Mouse (Mus musculus): ENCODE measurements around the gene Oas1g. TPM values are rescaled to one million over a fixed set of nuclear protein-coding genes. Genes with fewer than 3 reads are reported as not detected.
"Not testable (repeated sequence)": the region's sequence is repeated elsewhere in the genome, so short reads cannot be mapped to it uniquely, and the experiment has no call there.

Oas1g gene
- polyA plus RNA-seq, 1 experiment from 2014 or later = 0.12 TPM

DNA sequence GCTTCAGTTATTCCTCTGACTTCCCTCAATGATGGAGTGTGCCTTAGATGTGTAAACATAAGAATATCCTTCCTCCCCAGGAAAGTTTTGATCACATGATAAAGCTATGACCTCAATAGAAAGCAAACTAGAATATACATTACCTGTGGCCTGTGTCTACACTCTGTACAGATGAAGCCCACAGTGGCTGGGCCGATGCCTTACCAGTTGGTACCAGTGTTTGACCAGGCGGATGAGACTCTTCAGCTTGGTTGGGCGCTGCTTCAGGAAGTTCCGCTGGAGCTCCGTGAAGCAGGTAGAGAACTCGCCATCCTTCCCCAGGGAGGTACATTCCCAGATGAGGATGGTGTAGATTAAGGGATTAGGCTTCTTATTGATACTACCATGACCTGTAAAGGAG, 5.7 kb downstream of the Oas1g start:
- 91% methylated on average over 6 of the region's 6 CpGs for WGBS
- H3K4me2 ChIP-seq; H3K4me1 ChIP-seq; H3K27ac ChIP-seq; H3K36me3 ChIP-seq (ENCODE audit: poor library complexity, severe bottlenecking); H3K4me3 ChIP-seq; H3K27me3 ChIP-seq; H3K9ac ChIP-seq; H3K9me3 ChIP-seq (replicated peaks); ATAC-seq: not testable (repeated sequence)

GRCm38 (mm10) chr5:120878803-120879202, 8.6 kb downstream of the Oas1g start:
- H3K9ac ChIP-seq; H3K4me2 ChIP-seq; H3K9me3 ChIP-seq (replicated peaks); ATAC-seq; H3K27me3 ChIP-seq; H3K4me1 ChIP-seq; H3K27ac ChIP-seq; H3K36me3 ChIP-seq (ENCODE audit: poor library complexity, severe bottlenecking); H3K4me3 ChIP-seq: not testable (repeated sequence)
- 72% methylated on average over 2 of the region's 2 CpGs for WGBS

GRCm38 (mm10) chr5:120877407-120877806, 10.0 kb downstream of the Oas1g start:
- H3K27me3 ChIP-seq, ATAC-seq, H3K27ac ChIP-seq: not testable (repeated sequence)

GRCm38 (mm10) chr5:120876839-120877238, 10.6 kb downstream of the Oas1g start:
- WGBS = 81% methylated on average over 2 of the region's 3 CpGs
- H3K27me3 ChIP-seq; H3K9me3 ChIP-seq (replicated peaks); ATAC-seq; H3K4me2 ChIP-seq; H3K27ac ChIP-seq; H3K4me1 ChIP-seq; H3K9ac ChIP-seq; H3K4me3 ChIP-seq; H3K36me3 ChIP-seq (ENCODE audit: poor library complexity, severe bottlenecking): not testable (repeated sequence)

More at GRCm38 (mm10) chr5:120877407-120877806, 10.0 kb downstream of the Oas1g start:
- not testable (repeated sequence) for H3K4me3 ChIP-seq; H3K4me2 ChIP-seq; H3K9me3 ChIP-seq (replicated peaks); H3K4me1 ChIP-seq; H3K36me3 ChIP-seq (ENCODE audit: poor library complexity, severe bottlenecking); H3K9ac ChIP-seq
- WGBS = 69% methylated on average over 2 of the region's 2 CpGs

- H3K4me3 ChIP-seq = no peak overlapping the region
- H3K27ac ChIP-seq = no peak overlapping the region
- H3K9me3 ChIP-seq (replicated peaks) = 0 out of 2 replicates have a peak, but pooled peaks cover 5% of the 10 kb centered on the region
- no peaks in the 10 kb centered on the region for H3K36me3 ChIP-seq (ENCODE audit: poor library complexity, severe bottlenecking)
- 66% methylated on average over 2 of the region's 2 CpGs for WGBS
- no peaks in the 10 kb centered on the region for H3K4me1 ChIP-seq
- ATAC-seq = no peak
- H3K4me2 ChIP-seq = no peak overlapping the region
- H3K9ac ChIP-seq = no peak overlapping the region
- no peaks in the 10 kb centered on the region for H3K27me3 ChIP-seq
Measured at GRCm38 (mm10) chr5:120871469-120871868, 15.9 kb downstream of the Oas1g start.

GRCm38 (mm10) chr5:120870782-120871181, 16.6 kb downstream of the Oas1g start:
- Histone ChIP-seq H3K9ac (no peak overlapping the region), H3K27me3 (no peaks in the 10 kb centered on the region), H3K9me3 (replicated peaks) (0 out of 2 replicates have a peak, but pooled peaks cover 5% of the 10 kb centered on the region), H3K4me3 (no peak overlapping the region), H3K36me3 (ENCODE audit: poor library complexity, severe bottlenecking) (no peaks in the 10 kb centered on the region), H3K4me2 (no peak overlapping the region), H3K4me1 (no peaks in the 10 kb centered on the region), H3K27ac (no peak overlapping the region)
- no peak for ATAC-seq
- WGBS = 75% methylated on average over 7 of the region's 7 CpGs

DNA sequence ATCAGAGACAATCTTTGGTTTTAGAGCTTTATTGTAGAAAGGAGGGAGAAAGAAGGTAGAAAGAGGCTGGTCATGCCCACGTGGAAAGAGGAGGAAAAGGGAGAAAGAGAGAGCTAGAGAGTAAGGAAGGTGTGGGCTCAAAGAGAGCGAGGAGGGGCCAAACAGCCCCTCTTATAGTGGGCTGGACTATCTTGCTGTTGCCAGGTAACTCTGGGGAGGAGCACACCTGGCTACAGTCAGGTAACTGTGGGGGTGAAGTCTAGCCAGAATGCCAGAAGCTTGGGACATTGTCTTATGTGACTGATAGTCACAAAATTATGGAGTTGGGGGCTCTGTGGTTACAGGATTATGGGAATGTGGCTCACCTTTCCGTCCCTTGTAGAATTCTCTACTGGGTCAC, 17.3 kb downstream of the Oas1g start:
- H3K9me3 ChIP-seq (replicated peaks) = 0 out of 2 replicates have a peak, but pooled peaks cover 5% of the 10 kb centered on the region
- 59% methylated on average over 3 of the region's 3 CpGs for WGBS
- no peak overlapping the region for H3K9ac ChIP-seq
- H3K36me3 ChIP-seq (ENCODE audit: poor library complexity, severe bottlenecking) = no peaks in the 10 kb centered on the region
- no peak overlapping the region for H3K27ac ChIP-seq
- no peaks in the 10 kb centered on the region for H3K4me1 ChIP-seq
- H3K4me3 ChIP-seq = no peak overlapping the region
- H3K27me3 ChIP-seq = no peaks in the 10 kb centered on the region
- H3K4me2 ChIP-seq = no peak overlapping the region
- ATAC-seq = no peak

DNA sequence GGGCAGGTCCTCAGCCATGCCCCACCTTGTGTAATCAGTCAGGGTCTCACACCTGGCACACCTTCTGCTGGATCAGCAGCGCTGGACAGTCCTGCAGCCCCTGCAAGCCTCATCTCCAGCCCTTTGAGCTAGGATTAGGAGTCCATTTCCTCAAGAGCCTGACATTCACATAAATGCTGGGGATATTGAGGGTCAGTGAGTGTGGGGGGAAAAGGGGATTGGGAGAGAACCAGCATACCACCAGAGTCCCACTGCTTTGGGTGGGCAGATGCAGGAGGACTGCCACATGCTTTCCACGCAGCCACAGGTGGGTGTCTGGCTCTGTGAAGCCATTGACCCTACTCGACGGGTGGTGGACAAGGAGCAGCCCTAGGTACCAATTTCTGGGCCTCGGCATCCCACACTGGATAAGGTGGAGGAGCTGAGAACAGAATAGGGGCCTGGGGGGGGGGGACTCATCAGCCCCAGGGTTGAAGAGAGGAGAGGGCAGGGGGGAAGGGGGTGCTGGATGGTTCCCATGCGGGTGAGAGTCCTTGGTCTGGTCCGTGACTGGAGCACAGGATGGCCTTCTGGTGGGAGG, 17.9 kb downstream of the Oas1g start:
- no peaks in the 10 kb centered on the region for H3K27me3 ChIP-seq
- WGBS = 87% methylated on average over 7 of the region's 7 CpGs
- no peak overlapping the region for H3K9ac ChIP-seq
- no peaks in the 10 kb centered on the region for H3K4me1 ChIP-seq
- H3K9me3 ChIP-seq (replicated peaks) = 0 out of 2 replicates have a peak, but pooled peaks cover 5% of the 10 kb centered on the region
- H3K4me3 ChIP-seq = no peak overlapping the region
- ATAC-seq = no peak
- H3K4me2 ChIP-seq = no peak overlapping the region
- H3K36me3 ChIP-seq (ENCODE audit: poor library complexity, severe bottlenecking) = no peaks in the 10 kb centered on the region
- H3K27ac ChIP-seq = no peak overlapping the region

DNA sequence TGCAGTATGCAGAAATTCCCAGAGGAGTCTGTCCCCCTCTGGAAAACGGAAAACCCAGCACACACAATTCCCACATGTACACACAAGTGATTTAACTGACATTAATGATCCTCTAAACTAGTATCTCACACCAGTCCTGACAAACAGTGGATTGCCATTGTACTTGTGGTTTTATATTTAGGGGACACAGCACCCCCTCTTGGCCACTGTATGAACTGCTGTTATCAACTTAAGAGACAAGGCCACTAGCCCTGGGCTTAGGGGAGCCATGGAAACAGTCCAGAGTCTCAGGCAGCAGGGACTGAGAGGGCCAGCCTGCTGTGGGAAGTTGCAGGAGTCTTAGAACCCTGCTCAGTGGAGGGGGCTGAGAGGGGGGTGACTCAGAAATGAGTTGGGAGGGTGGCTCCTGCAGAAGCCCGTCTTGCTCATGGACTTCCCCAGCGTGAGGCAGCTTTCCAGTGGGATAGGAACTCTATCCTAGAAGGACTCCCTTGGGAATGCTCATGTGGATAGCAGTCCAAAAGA, 22.0 kb downstream of the Oas1g start:
- Histone ChIP-seq H3K4me1 (no peaks in the 10 kb centered on the region), H3K36me3 (ENCODE audit: poor library complexity, severe bottlenecking) (no peaks in the 10 kb centered on the region), H3K27ac (no peak overlapping the region), H3K9me3 (replicated peaks) (0 out of 2 replicates have a peak, but pooled peaks cover 5% of the 10 kb centered on the region), H3K4me3 (no peak overlapping the region), H3K9ac (no peak overlapping the region), H3K4me2 (no peak overlapping the region), H3K27me3 (no peaks in the 10 kb centered on the region)
- ATAC-seq = no peak
- WGBS = 63% methylated on average over 3 of the region's 3 CpGs

DNA sequence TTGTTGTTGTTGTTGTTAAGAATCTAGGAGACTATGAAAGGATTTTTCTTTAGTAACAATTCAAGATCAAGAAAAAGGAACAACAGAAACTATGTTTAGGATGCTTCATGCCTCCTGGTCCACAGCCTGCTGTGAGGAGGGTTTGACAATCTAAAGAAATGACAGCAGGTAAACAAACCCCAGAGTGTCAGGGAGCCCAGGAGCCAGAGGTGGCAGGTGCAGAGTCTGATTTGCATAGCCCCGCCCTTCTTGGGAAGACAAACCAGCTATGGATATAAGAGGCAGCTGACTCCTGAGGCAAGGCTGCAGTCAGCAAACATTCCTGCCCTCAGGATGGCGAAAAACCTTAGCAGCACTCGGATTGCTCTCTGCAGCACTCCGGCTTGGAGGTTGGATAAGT, 26.3 kb downstream of the Oas1g start, which contains the start of gene Oas1h:
TSS of gene Oas1h (plus strand) at position 301 of the 400 bp plus-strand sequence.
- no peak within 1 kb of the TSS for H3K4me2 ChIP-seq
- no peak within 1 kb of the TSS for H3K9ac ChIP-seq
- H3K9me3 ChIP-seq (replicated peaks) = no peaks in the 10 kb centered on the region
- H3K27me3 ChIP-seq = no peaks in the 10 kb centered on the region
- no peaks in the 10 kb centered on the region for H3K4me1 ChIP-seq
- H3K36me3 ChIP-seq (ENCODE audit: poor library complexity, severe bottlenecking) = no peaks in the 10 kb centered on the region
- no peak for ATAC-seq
- 54% methylated on average over 4 of the region's 4 CpGs for WGBS
- no peak within 1 kb of the TSS for H3K27ac ChIP-seq
- no peak within 1 kb of the TSS for H3K4me3 ChIP-seq

- Histone ChIP-seq H3K4me1 (no peaks in the 10 kb centered on the region), H3K27ac (no peak overlapping the region), H3K27me3 (no peaks in the 10 kb centered on the region), H3K4me3 (no peak overlapping the region), H3K4me2 (no peak overlapping the region), H3K36me3 (ENCODE audit: poor library complexity, severe bottlenecking) (no peaks in the 10 kb centered on the region), H3K9me3 (replicated peaks) (peaks cover 6% of the 10 kb centered on the region), H3K9ac (no peak overlapping the region)
- WGBS = 85% methylated on average over 2 of the region's 2 CpGs
- ATAC-seq = no peak
Measured at GRCm38 (mm10) chr5:120859241-120859640, 28.2 kb downstream of the Oas1g start.

DNA sequence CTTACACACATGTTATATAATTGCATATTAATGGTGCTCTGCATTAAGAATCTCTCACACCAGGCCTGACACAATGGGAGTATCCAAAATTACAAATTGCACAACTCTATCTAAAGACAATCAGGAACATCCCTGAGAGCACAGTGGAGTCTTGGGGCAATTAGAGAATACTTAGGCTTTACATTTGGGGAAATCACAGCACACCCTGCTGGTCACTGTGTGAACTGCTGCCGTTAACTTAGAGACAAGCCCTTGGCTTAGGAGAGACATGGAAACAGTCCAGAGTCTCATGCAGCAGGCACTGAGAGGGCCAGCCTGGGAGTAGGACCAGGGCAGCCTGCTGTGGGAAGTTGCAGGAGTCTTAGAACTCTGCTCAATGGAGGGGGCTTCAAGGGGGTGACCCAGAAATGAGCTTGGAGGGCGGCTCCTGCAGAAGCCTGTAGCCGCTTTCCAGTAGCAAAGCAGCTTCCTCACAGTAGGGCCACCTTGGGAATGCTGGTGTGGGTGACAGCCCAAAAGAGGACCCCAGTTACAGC, 37.7 kb downstream of the Oas1g start:
- Histone ChIP-seq H3K36me3 (ENCODE audit: poor library complexity, severe bottlenecking) (no peaks in the 10 kb centered on the region), H3K4me1 (no peaks in the 10 kb centered on the region), H3K27me3 (no peaks in the 10 kb centered on the region), H3K9ac (no peak overlapping the region), H3K4me2 (no peak overlapping the region), H3K27ac (no peak overlapping the region), H3K9me3 (replicated peaks) (peaks cover 13% of the 10 kb centered on the region), H3K4me3 (no peak overlapping the region)
- WGBS = 61% methylated on average over 3 of the region's 3 CpGs
- no peak for ATAC-seq

GRCm38 (mm10) chr5:120847067-120847466, 40.3 kb downstream of the Oas1g start, which contains the start of gene Oas1f:
Gene Oas1f (plus strand): TSS chr5:120847367.
- Histone ChIP-seq H3K36me3 (ENCODE audit: poor library complexity, severe bottlenecking) (no peaks in the 10 kb centered on the region), H3K27ac (no peak within 1 kb of the TSS), H3K4me2 (no peak within 1 kb of the TSS), H3K9ac (no peak within 1 kb of the TSS), H3K4me3 (no peak within 1 kb of the TSS), H3K9me3 (replicated peaks) (no peaks in the 10 kb centered on the region), H3K27me3 (no peaks in the 10 kb centered on the region), H3K4me1 (no peaks in the 10 kb centered on the region)
- no peak for ATAC-seq
- 87% methylated on average over 4 of the region's 4 CpGs for WGBS

All from forebrain, embryonic 13.5 days (tissue).